Mouse (Mus musculus) spleen, adult 2 months (tissue): ENCODE measurements around the gene Snx33. TPM values are rescaled to one million over a fixed set of nuclear protein-coding genes. Genes with fewer than 3 reads are reported as not detected.

Experiments used
- DNase-seq, 2 experiments: peaks; one replicate each; pipeline versions ENCODE4 v3.0.0 to v3.0.0-alpha.2; 2012 to 2021; ENCODE audit warnings: low spot score in 2 of 2, low read depth in 1 of 2
- H3K27ac ChIP-seq: fragments of 200-500 bp; 2 replicates; pipeline ENCODE4 v1.5.1; 2012; ENCODE audit warnings: low read length, inconsistent platforms; ENCODE audit not compliant: insufficient read depth
- H3K27me3 ChIP-seq: fragments of 200-500 bp; 2 replicates; pipeline ENCODE4 v1.6.1; 2012; ENCODE audit warnings: mild to moderate bottlenecking, moderate library complexity, low read length, inconsistent platforms; ENCODE audit not compliant: control insufficient read depth, insufficient read depth
- H3K36me3 ChIP-seq: fragments of 200-500 bp; 2 replicates; pipeline ENCODE4 v1.6.1; 2012; ENCODE audit warnings: mild to moderate bottlenecking, low read length, inconsistent platforms; ENCODE audit not compliant: control insufficient read depth, insufficient read depth
- H3K4me1 ChIP-seq: fragments of 200-500 bp; 2 replicates; pipeline ENCODE4 v1.6.1; 2011; ENCODE audit warnings: inconsistent platforms; ENCODE audit not compliant: control insufficient read depth, insufficient read depth, insufficient read length
- H3K4me3 ChIP-seq: fragments of 200-500 bp; 2 replicates; pipeline ENCODE4 v1.5.1; 2011; ENCODE audit warnings: mild to moderate bottlenecking, inconsistent platforms; ENCODE audit not compliant: insufficient read depth, insufficient read length; ENCODE audit errors: extremely low read depth
- CTCF ChIP-seq: fragments of 200-500 bp; IDR thresholded peaks from 2 replicates; pipeline ENCODE4 v1.5.1; 2011; ENCODE audit warnings: mild to moderate bottlenecking, inconsistent platforms; ENCODE audit not compliant: insufficient read depth, insufficient read length, insufficient replicate concordance; ENCODE audit errors: extremely low read depth
- POLR2A ChIP-seq: fragments of 200-500 bp; IDR thresholded peaks from 2 replicates; pipeline ENCODE4 v1.6.1; 2011; ENCODE audit warnings: low read depth, low read length, inconsistent platforms
- WGBS: fragments of 180-500 bp; shearing (Covaris S2); methylation state at CpG from one replicate; pipeline ENCODE4 v1.1.7; 2018; 5-methylcytosine and 5-hydroxymethylcytosine counted together
- polyA plus RNA-seq: library from polyadenylated mRNA; depleted of rRNA; stranded (reverse); fragments of >200 nt; gene quantifications from 2 replicates; pipeline ENCODE4 v1.2.3, GENCODE M21; 2012

Snx33 gene
- polyA plus RNA-seq, 1 experiment = 9.0 TPM

GRCm38 (mm10) chr9:56938374-56938773 lies 10.2 kb upstream of the Snx33 start:
- Histone ChIP-seq H3K27me3 (no peaks in the 10 kb centered on the region), H3K4me3 (peak overlapping the region; percentile 76), H3K27ac (peak overlapping the region; percentile 90), H3K36me3 (peaks cover 3% of the 10 kb centered on the region; the same call in 1 of the 2 replicates), H3K4me1 (peaks cover 3% of the 10 kb centered on the region; the same call in 1 of the 2 replicates)
- no peak for TF ChIP-seq POLR2A
- TF ChIP-seq CTCF = no peak
- no peak for DNase-seq
- WGBS = 1% methylated on average over 7 of the region's 7 CpGs

- under 1% methylated on average over 73 of the region's 73 CpGs for WGBS
- Histone ChIP-seq H3K36me3 (peaks cover 3% of the 10 kb centered on the region; the same call in 1 of the 2 replicates), H3K4me1 (peaks cover 3% of the 10 kb centered on the region; the same call in 1 of the 2 replicates), H3K4me3 (peak within 1 kb of the TSS; percentile 76), H3K27me3 (no peaks in the 10 kb centered on the region), H3K27ac (peak within 1 kb of the TSS; percentile 90)
- no peak for TF ChIP-seq CTCF
- peak; percentile 50 for TF ChIP-seq POLR2A
- DNase-seq = peak; percentile 85 to 95
Measured at GRCm38 (mm10) chr9:56937223-56938160, 9.3 kb upstream of the Snx33 start, which contains the start of gene Imp3. Gene Imp3 (plus strand): TSS chr9:56937475.

GRCm38 (mm10) chr9:56936861-56937222 lies 8.7 kb upstream of the Snx33 start:
- Histone ChIP-seq H3K4me3 (peak overlapping the region; percentile 44), H3K4me1 (peaks cover 3% of the 10 kb centered on the region; the same call in 1 of the 2 replicates), H3K27me3 (no peaks in the 10 kb centered on the region), H3K36me3 (peaks cover 1% of the 10 kb centered on the region; the same call in 1 of the 2 replicates), H3K27ac (peak overlapping the region; percentile 55)
- 16% methylated on average over 6 of the region's 6 CpGs for WGBS
- TF ChIP-seq CTCF (no peak), POLR2A (no peak)
- DNase-seq = no peak

- whole genome bisulfite sequencing = 81% methylated on average over 1 of the region's 1 CpGs
- Histone ChIP-seq H3K27me3 (no peaks in the 10 kb centered on the region; the same call in 1 of the 2 replicates), H3K36me3 (no peaks in the 10 kb centered on the region), H3K4me3 (no peak overlapping the region), H3K27ac (no peak overlapping the region), H3K4me1 (no peaks in the 10 kb centered on the region)
- DNase-seq = no peak
- no peak for TF ChIP-seq POLR2A
- TF ChIP-seq CTCF = no peak
Measured at GRCm38 (mm10) chr9:56930556-56930955, 2.4 kb upstream of the Snx33 start.

GRCm38 (mm10) chr9:56929496-56929895 lies 1.3 kb upstream of the Snx33 start:
- Histone ChIP-seq H3K36me3 (no peaks in the 10 kb centered on the region), H3K27ac (no peak overlapping the region), H3K4me3 (no peak overlapping the region), H3K4me1 (no peaks in the 10 kb centered on the region), H3K27me3 (no peaks in the 10 kb centered on the region; the same call in 1 of the 2 replicates)
- DNase-seq = no peak
- TF ChIP-seq POLR2A (no peak), CTCF (no peak)
- 80% methylated on average over 4 of the region's 4 CpGs for WGBS

- H3K4me3 ChIP-seq = peak overlapping the region; percentile 66
- WGBS = 10% methylated on average over 35 of the region's 35 CpGs
- H3K27me3 ChIP-seq = no peaks in the 10 kb centered on the region; the same call in 1 of the 2 replicates
- H3K4me1 ChIP-seq = no peaks in the 10 kb centered on the region
- peak in 1 of 2 experiments; percentile 10 for DNase-seq
- H3K27ac ChIP-seq = peak overlapping the region; percentile 54
- no peaks in the 10 kb centered on the region for H3K36me3 ChIP-seq
- TF ChIP-seq POLR2A = no peak
- no peak for TF ChIP-seq CTCF
Measured at GRCm38 (mm10) chr9:56927191-56928012, 769 bp downstream of the Snx33 start.
